Mouse (Mus musculus) MEL (cell line): ENCODE measurements around the gene Sipa1l1. TPM values are rescaled to one million over a fixed set of nuclear protein-coding genes. Genes with fewer than 3 reads are reported as not detected.

Experiments used
- DNase-seq: peaks from one replicate; pipeline ENCODE4 v3.0.0; 2011; ENCODE audit warnings: low read depth, low spot score
- H3K27ac ChIP-seq: 2 replicates; pipeline ENCODE4 v1.5.1; 2012; ENCODE audit warnings: low read depth, mild to moderate bottlenecking, control low read depth, low read length, moderate library complexity; ENCODE audit not compliant: control insufficient read depth
- H3K27me3 ChIP-seq, 2 experiments: fragments of 150-350 bp in 1 of 2; sonication (generic) in 1 of 2; 2 replicates each; pipeline ENCODE4 v1.6.1; 2012; ENCODE audit warnings: low read length in 2 of 2, mild to moderate bottlenecking in 2 of 2, improper control_type of control experiment in 1 of 2, moderate library complexity in 1 of 2; ENCODE audit not compliant: insufficient read depth in 2 of 2, control insufficient read depth in 1 of 2
- H3K36me3 ChIP-seq, 2 experiments: 2 replicates each; pipeline ENCODE4 v1.6.1; 2012 to 2014; ENCODE audit warnings: low read length in 2 of 2, improper control_type of control experiment in 1 of 2, inconsistent platforms in 1 of 2, mild to moderate bottlenecking in 1 of 2; ENCODE audit not compliant: insufficient read depth in 2 of 2, control insufficient read depth in 1 of 2
- H3K4me1 ChIP-seq, 2 experiments: fragments of 150-350 bp in 1 of 2; sonication (generic) in 1 of 2; 2 replicates each; pipeline ENCODE4 v1.6.1; 2012; ENCODE audit warnings: low read length in 2 of 2, improper control_type of control experiment in 1 of 2, mild to moderate bottlenecking in 1 of 2; ENCODE audit not compliant: insufficient read depth in 2 of 2, control insufficient read depth in 1 of 2
- H3K4me3 ChIP-seq, 2 experiments: fragments of 150-350 bp in 1 of 2; sonication (generic) in 1 of 2; 2 replicates each; pipeline ENCODE4 v1.5.1; 2012; ENCODE audit warnings: low read depth in 2 of 2, low read length in 2 of 2, mild to moderate bottlenecking in 2 of 2, moderate library complexity in 2 of 2, control low read depth in 1 of 2, improper control_type of control experiment in 1 of 2; ENCODE audit not compliant: control insufficient read depth in 1 of 2, insufficient read depth in 1 of 2
- H3K79me2 ChIP-seq: 2 replicates; pipeline ENCODE4 v1.6.1; 2012; ENCODE audit warnings: mild to moderate bottlenecking, low read length, moderate library complexity; ENCODE audit not compliant: control insufficient read depth, poor library complexity, insufficient read depth
- H3K9ac ChIP-seq: 2 replicates; pipeline ENCODE4 v1.6.1; 2012; ENCODE audit warnings: low read depth, mild to moderate bottlenecking, control low read depth, low read length, moderate library complexity; ENCODE audit not compliant: control insufficient read depth, poor library complexity, severe bottlenecking
- H3K9me3 ChIP-seq: fragments of 150-350 bp; sonication (generic); replicated peaks from 2 replicates; pipeline ENCODE4 v1.6.1; 2012; ENCODE audit warnings: mild to moderate bottlenecking, low read length, improper control_type of control experiment, moderate library complexity; ENCODE audit not compliant: insufficient read depth
- CHD1 ChIP-seq: IDR thresholded peaks from 2 replicates; pipeline ENCODE4 v1.6.1; 2012; ENCODE audit warnings: low read depth, mild to moderate bottlenecking, inconsistent platforms, low read length, improper control_type of control experiment
- CHD2 ChIP-seq: IDR thresholded peaks from 2 replicates; pipeline ENCODE4 v1.6.1; 2011; ENCODE audit warnings: low read length, improper control_type of control experiment
- GABPA ChIP-seq: IDR thresholded peaks from 2 replicates; pipeline ENCODE4 v1.6.1; 2012; ENCODE audit warnings: low read depth, mild to moderate bottlenecking, inconsistent platforms, low read length, improper control_type of control experiment, moderate library complexity
- HCFC1 ChIP-seq: IDR thresholded peaks from 2 replicates; pipeline ENCODE4 v1.6.1; 2012; ENCODE audit warnings: low read depth, mild to moderate bottlenecking, inconsistent platforms, low read length, improper control_type of control experiment, moderate library complexity
- JUND ChIP-seq: IDR thresholded peaks from 2 replicates; pipeline ENCODE4 v1.6.1; 2011; ENCODE audit warnings: low read depth, mild to moderate bottlenecking, improper control_type of control experiment, low read length
- KAT2A ChIP-seq: conservative IDR thresholded peaks from 2 replicates; pipeline ENCODE4 v1.6.1; 2012; ENCODE audit warnings: low read depth, low read length, improper control_type of control experiment, inconsistent platforms
- MYB ChIP-seq: IDR thresholded peaks from 2 replicates; pipeline ENCODE4 v1.6.1; 2011; ENCODE audit warnings: mild to moderate bottlenecking, low read depth, low read length, improper control_type of control experiment
- NELFE ChIP-seq: IDR thresholded peaks from 2 replicates; pipeline ENCODE4 v1.6.1; 2011; ENCODE audit warnings: low read depth, low read length, improper control_type of control experiment
- POLR2AphosphoS2 ChIP-seq: IDR thresholded peaks from 2 replicates; pipeline ENCODE4 v1.6.1; 2011; ENCODE audit warnings: low read length, improper control_type of control experiment
- POLR2AphosphoS5 ChIP-seq: IDR thresholded peaks from 2 replicates; pipeline ENCODE4 v1.6.1; 2012; ENCODE audit warnings: low read depth, borderline replicate concordance, mild to moderate bottlenecking, inconsistent platforms, low read length, moderate library complexity, mixed read lengths
- SMC3 ChIP-seq: IDR thresholded peaks from 2 replicates; pipeline ENCODE4 v1.6.1; 2011; ENCODE audit warnings: low read depth, low read length, improper control_type of control experiment
- UBTF ChIP-seq: IDR thresholded peaks from 2 replicates; pipeline ENCODE4 v1.6.1; 2012; ENCODE audit warnings: low read depth, mild to moderate bottlenecking, inconsistent platforms, low read length, improper control_type of control experiment, moderate library complexity, borderline replicate concordance; ENCODE audit not compliant: insufficient read depth
- ZC3H11A ChIP-seq: IDR thresholded peaks from 2 replicates; pipeline ENCODE4 v1.6.1; 2012; ENCODE audit warnings: low read depth, mild to moderate bottlenecking, inconsistent platforms, low read length, improper control_type of control experiment
- ZKSCAN1 ChIP-seq: IDR thresholded peaks from 2 replicates; pipeline ENCODE4 v1.6.1; 2012; ENCODE audit warnings: low read depth, mild to moderate bottlenecking, inconsistent platforms, low read length, improper control_type of control experiment, moderate library complexity
- polyA plus RNA-seq, 2 experiments: library from polyadenylated mRNA; stranded (reverse) in 1 of 2; unstranded in 1 of 2; fragments of >175 nt in 1 of 2; fragments of >200 nt in 1 of 2; gene quantifications; 2 replicates each; pipeline versions ENCODE4 v1.2.1 to v1.2.4; 2012; ENCODE audit warnings: low replicate concordance in 2 of 2, low read depth in 1 of 2; ENCODE audit not compliant: insufficient read length in 2 of 2, insufficient read depth in 1 of 2, missing spikeins in 1 of 2
- total RNA-seq: library from RNA; depleted of rRNA; stranded (reverse); fragments of 300-350 nt; gene quantifications from 2 replicates; pipeline ENCODE4 v1.2.3, GENCODE M21; 2012

Gene Sipa1l1
- total and polyA plus RNA-seq, 3 experiments: 18.1 to 42.7 (median 19.3) TPM

DNA sequence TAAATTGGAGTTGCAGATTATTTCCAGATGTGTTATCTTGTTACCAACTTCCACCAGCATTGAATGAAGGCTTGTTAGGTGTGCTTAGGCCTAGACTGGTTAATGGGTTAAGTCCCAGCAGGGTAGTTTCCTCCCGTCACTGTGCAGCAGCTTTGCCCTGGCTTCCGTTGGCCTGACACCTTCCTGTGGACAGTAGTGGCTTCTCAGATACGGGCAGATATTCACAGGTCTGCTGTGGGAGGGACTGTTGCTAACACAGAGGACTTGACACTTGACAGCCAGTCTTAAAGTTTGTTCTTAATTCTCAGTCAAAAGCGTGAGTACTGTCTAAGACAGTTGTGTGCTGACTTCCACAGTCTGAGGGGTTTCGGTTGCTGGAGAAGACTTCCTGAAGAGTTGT lies 45.8 kb downstream of the Sipa1l1 start:
- Histone ChIP-seq H3K9ac (no peak overlapping the region), H3K4me1 (peaks cover 2 to 13% of the 10 kb centered on the region in 2 experiments; a peak in 2 of 4 replicates)

DNA sequence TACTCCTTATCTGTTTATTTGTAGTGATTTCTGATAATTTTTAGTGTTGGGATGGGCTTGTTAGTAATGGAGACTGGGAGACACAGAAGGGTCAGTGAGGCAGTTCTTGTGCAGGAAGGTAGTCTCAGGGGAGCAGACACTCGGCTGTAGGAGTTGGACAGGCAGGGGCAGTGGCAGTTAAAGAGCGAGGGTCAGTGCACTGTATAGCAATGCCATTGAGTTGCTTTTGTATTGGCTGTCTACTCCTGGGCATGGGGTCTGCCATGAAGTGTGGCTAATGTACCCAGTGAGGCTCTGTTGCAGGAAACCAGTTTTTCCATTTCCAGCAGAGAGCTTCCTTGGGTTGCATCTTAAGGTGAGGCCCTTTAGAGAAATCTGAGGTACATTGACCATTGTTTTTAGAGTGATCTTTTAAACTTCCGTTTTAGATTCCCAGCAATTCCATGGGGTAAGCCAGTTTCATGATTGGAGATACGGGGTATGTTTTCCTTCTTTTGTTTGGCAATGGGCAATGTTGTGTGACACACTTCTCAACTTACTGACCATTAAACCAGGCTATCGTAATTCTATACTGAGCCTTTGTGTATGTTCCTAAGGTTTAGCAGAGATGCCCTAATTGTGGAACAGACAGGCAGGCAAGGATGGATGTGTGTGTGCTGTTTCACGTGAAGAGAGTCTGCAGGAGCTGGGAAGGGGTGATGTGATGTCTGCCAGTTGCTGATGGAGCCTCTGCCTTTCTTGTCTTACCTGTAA lies 47.9 kb downstream of the Sipa1l1 start:
- no peaks in the 10 kb centered on the region for H3K27me3 ChIP-seq
- H3K4me1 ChIP-seq: peaks cover 2 to 18% of the 10 kb centered on the region in 2 experiments; a peak in 3 of 4 replicates
- H3K36me3 ChIP-seq: peaks cover 0 to 3% of the 10 kb centered on the region in 2 experiments; a peak in 2 of 4 replicates
- H3K9ac ChIP-seq: no peak overlapping the region
- no peak for DNase-seq
- H3K4me3 ChIP-seq: no peak overlapping the region
- peaks cover 3% of the 10 kb centered on the region; the same call in 1 of the 2 replicates for H3K79me2 ChIP-seq
- no peaks in the 10 kb centered on the region for H3K9me3 ChIP-seq
- TF ChIP-seq ZKSCAN1 (no peak), GABPA (no peak), ZC3H11A (no peak)
- H3K27ac ChIP-seq: no peak overlapping the region

More for the DNA sequence above, 45.8 kb downstream of the Sipa1l1 start:
- TF ChIP-seq CHD1 (no peak), MYB (no peak), CHD2 (no peak), JUND (no peak), KAT2A (no peak), POLR2AphosphoS5 (no peak), SMC3 (no peak), NELFE (no peak), POLR2AphosphoS2 (no peak), UBTF (no peak), HCFC1 (no peak)
- Histone ChIP-seq H3K27me3 (no peaks in the 10 kb centered on the region), H3K79me2 (0 out of 2 replicates have a peak, but pooled peaks cover 3% of the 10 kb centered on the region), H3K36me3 (peaks cover 0 to 3% of the 10 kb centered on the region in 2 experiments; a peak in 3 of 4 replicates), H3K27ac (no peak overlapping the region), H3K4me3 (no peak overlapping the region), H3K9me3 (no peaks in the 10 kb centered on the region)
- DNase-seq: no peak
